Mouse (Mus musculus) kidney, adult 2 months (tissue): ENCODE data around the gene Haus3. TPM values are rescaled to one million over a fixed set of nuclear protein-coding genes. Genes with fewer than 3 reads are reported as not detected.

Experiments
- DNase-seq: peaks from one replicate; pipeline ENCODE4 v3.0.0; 2021
- H3K27ac ChIP-seq: fragments of 200-500 bp; 2 replicates; pipeline ENCODE4 v1.5.1; 2012; ENCODE audit warnings: low read depth, low read length, control low read depth, inconsistent platforms; ENCODE audit not compliant: insufficient read depth
- H3K27me3 ChIP-seq: fragments of 200-500 bp; replicated peaks from 2 replicates; pipeline ENCODE4 v1.6.1; 2012; ENCODE audit warnings: mild to moderate bottlenecking, moderate library complexity, low read length, inconsistent platforms; ENCODE audit not compliant: control insufficient read depth, insufficient read depth
- H3K36me3 ChIP-seq: fragments of 200-500 bp; 2 replicates; pipeline ENCODE4 v1.6.1; 2012; ENCODE audit warnings: mild to moderate bottlenecking, moderate library complexity, low read length, inconsistent platforms; ENCODE audit not compliant: control insufficient read depth, insufficient read depth
- H3K4me1 ChIP-seq: fragments of 200-500 bp; 2 replicates; pipeline ENCODE4 v1.6.1; 2011; ENCODE audit warnings: low read length; ENCODE audit not compliant: control insufficient read depth, insufficient read depth
- H3K4me3 ChIP-seq: fragments of 200-500 bp; 2 replicates; pipeline ENCODE4 v1.5.1; 2011; ENCODE audit warnings: mild to moderate bottlenecking, low read depth, low read length, control low read depth; ENCODE audit not compliant: insufficient read depth
- CTCF ChIP-seq: fragments of 200-500 bp; conservative IDR thresholded peaks from 2 replicates; pipeline ENCODE4 v1.5.1; 2011; ENCODE audit warnings: low read depth, mild to moderate bottlenecking, control low read depth, low read length, moderate library complexity, mixed read lengths; ENCODE audit not compliant: insufficient read depth, insufficient read length
- POLR2A ChIP-seq: fragments of 200-500 bp; IDR thresholded peaks from one replicate; pipeline ENCODE4 v1.6.1; 2011; ENCODE audit warnings: low read depth, low read length, control low read depth
- WGBS: fragments of 180-500 bp; shearing (Covaris S2); methylation state at CpG from one replicate; pipeline ENCODE4 v1.1.7; 2018; 5-methylcytosine and 5-hydroxymethylcytosine counted together
- polyA plus RNA-seq: library from polyadenylated mRNA; depleted of rRNA; stranded (reverse); fragments of >200 nt; gene quantifications from 2 replicates; pipeline ENCODE4 v1.2.3, GENCODE M21; 2012

Gene Haus3
- polyA plus RNA-seq, 1 experiment = 0.64 TPM

DNA sequence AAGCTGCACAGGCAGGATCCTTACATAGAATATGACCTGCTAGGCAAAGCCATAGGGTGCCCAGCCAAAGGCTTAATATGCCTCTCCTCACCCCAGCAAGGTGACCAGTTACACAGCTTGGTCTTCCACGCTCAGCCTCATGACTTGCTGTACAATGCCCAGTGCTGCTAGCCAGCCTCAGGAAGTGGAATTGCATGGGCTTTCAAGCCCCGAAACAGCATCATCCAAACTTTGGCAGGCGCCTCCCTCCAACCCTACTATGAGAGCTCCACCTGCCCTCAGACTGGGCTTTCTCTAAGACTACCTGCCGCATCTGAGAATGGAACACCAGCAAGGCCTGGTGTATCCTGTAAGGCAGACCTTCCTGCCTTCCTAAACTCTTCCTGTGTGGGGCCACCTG is 8.5 kb upstream of the Haus3 start:
- Histone ChIP-seq H3K36me3 (peaks cover 1% of the 10 kb centered on the region), H3K4me3 (no peak overlapping the region), H3K4me1 (peaks cover 7% of the 10 kb centered on the region), H3K27ac (no peak overlapping the region), H3K27me3 (no peaks in the 10 kb centered on the region)
- no peak for TF ChIP-seq POLR2A
- TF ChIP-seq CTCF = no peak
- WGBS = 95% methylated on average over 4 of the region's 4 CpGs
- DNase-seq = no peak

DNA sequence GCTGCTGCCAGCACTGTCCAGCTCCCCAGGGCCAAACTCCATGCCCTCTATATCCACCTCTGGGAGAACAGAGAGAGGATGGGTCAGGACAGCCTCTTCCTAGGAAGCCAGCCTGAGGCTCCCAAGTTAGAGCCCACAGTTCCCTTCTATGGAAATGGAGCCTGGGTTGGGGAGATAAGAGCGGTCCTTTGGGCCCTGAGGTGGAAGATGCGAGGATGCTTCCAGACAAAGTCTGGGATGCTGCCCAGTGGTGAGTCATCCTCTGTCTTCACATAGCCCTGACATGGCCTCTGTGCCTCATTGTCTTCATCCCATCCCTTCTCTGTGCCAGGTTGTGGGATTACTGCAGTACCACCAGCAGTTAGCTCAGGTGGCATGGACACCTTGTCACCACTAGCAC is 7.8 kb upstream of the Haus3 start:
- Histone ChIP-seq H3K4me1 (peaks cover under 1% of the 10 kb centered on the region; the same call in 1 of the 2 replicates), H3K27ac (no peak overlapping the region), H3K27me3 (no peaks in the 10 kb centered on the region), H3K4me3 (no peak overlapping the region), H3K36me3 (peaks cover 1% of the 10 kb centered on the region)
- WGBS = 69% methylated on average over 2 of the region's 2 CpGs
- TF ChIP-seq POLR2A (no peak), CTCF (no peak)
- DNase-seq = no peak

DNA sequence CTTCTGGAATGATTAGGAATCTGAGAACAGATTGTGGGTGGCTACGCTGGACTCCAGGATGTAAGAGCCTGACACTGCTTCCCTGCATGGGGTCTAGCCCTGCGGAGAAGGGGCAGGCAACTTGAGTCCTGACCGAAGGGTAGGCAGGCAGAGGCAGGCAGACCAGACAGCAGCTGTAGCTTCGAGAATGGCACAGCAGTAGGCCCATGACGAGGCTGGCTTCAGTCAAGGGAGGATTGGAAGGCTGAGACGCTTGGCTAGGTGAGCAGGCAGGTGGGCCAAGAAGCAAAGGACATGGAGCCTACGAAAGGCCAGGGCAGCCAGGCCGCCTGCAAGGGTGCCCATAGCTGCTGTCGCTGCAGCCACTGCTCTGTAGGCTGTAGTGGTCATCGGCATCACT is 7.4 kb upstream of the Haus3 start:
- 90% methylated on average over 10 of the region's 10 CpGs for WGBS
- Histone ChIP-seq H3K36me3 (peaks cover 1% of the 10 kb centered on the region), H3K4me1 (no peaks in the 10 kb centered on the region), H3K27me3 (no peaks in the 10 kb centered on the region), H3K27ac (no peak overlapping the region), H3K4me3 (no peak overlapping the region)
- TF ChIP-seq POLR2A (no peak), CTCF (no peak)
- DNase-seq = no peak

DNA sequence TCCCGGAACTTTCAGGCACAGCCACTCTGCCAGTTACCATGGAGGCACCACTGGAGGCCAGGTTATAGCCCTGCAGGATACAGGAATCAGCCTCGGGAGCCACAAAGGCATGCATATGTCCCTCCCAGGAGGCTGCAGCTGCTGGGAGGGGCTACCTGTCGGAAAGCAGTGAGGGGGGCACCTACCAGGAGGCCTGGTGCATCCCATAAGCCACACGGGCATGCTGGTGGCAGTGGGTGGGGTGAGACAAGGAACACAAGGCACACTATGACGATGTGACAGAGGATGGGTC is 6.0 kb upstream of the Haus3 start:
- 59% methylated on average over 5 of the region's 5 CpGs for WGBS
- no peaks in the 10 kb centered on the region for H3K27me3 ChIP-seq
- no peak for DNase-seq
- H3K4me1 ChIP-seq = no peaks in the 10 kb centered on the region
- TF ChIP-seq CTCF (no peak), POLR2A (no peak)
- H3K4me3 ChIP-seq = no peak overlapping the region
- no peak overlapping the region for H3K27ac ChIP-seq
- peaks cover 1% of the 10 kb centered on the region for H3K36me3 ChIP-seq

DNA sequence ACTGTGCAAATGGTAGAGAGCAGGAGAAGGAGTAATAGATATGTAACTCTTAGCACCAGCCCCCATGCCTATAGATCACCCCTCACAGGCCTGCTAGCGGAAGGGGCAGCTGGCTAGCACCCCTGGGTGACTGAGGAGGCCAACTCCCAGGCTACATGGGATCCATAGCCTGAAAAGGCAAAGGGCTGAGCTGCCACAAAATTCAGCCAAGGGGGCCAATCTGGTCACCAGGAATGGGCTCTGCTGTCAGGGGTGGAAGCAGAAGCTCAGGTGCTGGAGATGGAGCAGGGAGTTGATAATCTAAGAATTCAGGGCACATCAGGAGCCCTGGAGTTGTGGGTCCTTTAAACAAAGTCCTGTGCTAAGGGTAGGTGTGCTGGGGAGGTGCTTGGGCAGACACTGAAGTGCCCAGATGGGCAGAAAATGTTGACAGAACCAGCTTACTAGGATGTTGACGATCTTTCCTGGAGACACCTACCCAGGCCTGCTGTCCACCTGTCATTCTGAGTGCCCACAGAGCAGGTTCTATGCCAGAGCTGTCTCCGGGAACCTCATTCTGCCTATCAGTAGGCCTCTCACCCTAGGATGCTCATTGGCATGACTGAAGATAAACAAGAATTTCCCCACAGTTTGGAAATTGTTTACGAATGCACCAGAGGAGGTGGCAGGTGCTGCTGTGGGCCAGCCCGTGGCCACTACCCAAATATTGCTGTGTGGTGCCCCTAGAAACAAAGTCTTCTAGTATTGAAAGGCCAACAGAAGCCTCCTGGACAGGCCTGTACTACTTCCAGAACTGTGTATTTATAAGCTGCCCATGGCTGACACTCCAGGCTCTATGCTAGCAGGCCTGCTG is 5.4 kb upstream of the Haus3 start:
- DNase-seq = no peak
- H3K27ac ChIP-seq = no peak overlapping the region
- H3K27me3 ChIP-seq = no peaks in the 10 kb centered on the region
- no peak overlapping the region for H3K4me3 ChIP-seq
- peaks cover 1% of the 10 kb centered on the region for H3K36me3 ChIP-seq
- 78% methylated on average over 5 of the region's 5 CpGs for WGBS
- no peak for TF ChIP-seq POLR2A
- TF ChIP-seq CTCF = no peak
- H3K4me1 ChIP-seq = no peaks in the 10 kb centered on the region

DNA sequence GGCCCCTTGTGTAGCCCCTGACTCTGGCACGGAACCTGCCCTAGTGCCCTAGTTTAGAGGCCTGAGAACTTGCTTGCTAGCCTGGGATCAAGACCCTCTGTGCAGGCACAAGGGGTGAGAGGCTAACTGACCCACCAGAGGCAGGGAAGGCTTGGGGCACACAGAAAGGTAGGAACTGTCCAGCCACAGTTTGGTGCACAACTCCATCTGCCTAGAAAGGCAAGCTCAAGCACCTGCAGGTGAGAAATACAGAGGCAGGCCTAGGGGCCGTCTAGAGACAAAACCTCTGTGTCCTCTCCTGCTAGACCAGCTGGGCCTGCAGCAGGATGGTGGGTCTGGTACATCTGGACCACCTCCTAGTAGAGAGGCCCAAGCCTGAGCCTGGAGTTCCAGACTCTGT is 4.7 kb upstream of the Haus3 start:
- no peak overlapping the region for H3K4me3 ChIP-seq
- TF ChIP-seq CTCF (no peak), POLR2A (no peak)
- WGBS = 85% methylated on average over 2 of the region's 2 CpGs
- H3K36me3 ChIP-seq = peaks cover 1% of the 10 kb centered on the region
- DNase-seq = no peak
- H3K27ac ChIP-seq = no peak overlapping the region
- H3K27me3 ChIP-seq = no peaks in the 10 kb centered on the region
- H3K4me1 ChIP-seq = no peaks in the 10 kb centered on the region

DNA sequence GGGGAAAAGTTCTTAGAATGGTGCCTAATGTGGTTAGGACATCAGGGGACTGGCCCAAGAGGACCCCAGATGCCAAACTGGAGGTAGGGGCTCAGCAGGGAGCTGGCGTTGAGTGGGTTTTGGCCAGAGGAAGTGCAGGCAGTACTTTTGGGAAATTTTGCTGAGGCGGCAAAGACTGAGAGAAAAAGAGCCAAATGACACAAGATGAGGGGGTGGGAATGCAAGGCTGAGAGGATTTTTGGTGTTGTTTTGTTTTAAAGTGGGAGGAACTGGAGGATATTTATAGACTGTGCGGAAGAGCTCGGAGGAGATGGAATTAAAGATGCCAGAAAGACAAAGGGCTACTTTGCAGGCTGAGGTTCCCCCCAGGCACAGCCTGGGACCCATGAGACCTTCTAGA is 1.4 kb upstream of the Haus3 start:
- H3K27ac ChIP-seq = peak overlapping the region; percentile 88
- no peaks in the 10 kb centered on the region for H3K27me3 ChIP-seq
- no peaks in the 10 kb centered on the region for H3K4me1 ChIP-seq
- TF ChIP-seq CTCF (no peak), POLR2A (no peak)
- H3K36me3 ChIP-seq = no peaks in the 10 kb centered on the region; the same call in 1 of the 2 replicates
- H3K4me3 ChIP-seq = no peak overlapping the region
- peak; percentile 61 for DNase-seq
- WGBS = 59% methylated on average over 4 of the region's 4 CpGs

DNA sequence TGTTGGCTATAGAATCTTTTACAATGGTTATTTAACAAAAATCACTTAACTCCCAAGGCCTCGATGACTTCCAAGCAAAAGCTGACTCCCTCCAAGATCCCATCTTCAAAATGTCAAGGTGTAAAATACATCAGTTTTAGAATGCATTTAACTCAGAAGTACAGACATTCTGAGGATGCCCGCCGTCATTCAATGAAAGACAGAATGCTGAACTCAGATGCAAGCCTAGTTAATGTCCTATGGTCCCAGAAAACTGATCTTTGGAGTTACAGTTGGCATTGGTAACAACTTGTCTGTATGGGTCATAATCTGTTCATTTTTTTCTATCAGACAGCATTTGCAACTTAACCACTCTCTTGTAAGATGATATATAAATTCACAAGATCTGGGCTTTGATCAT is 627 bp upstream of the Haus3 start:
- TF ChIP-seq POLR2A = no peak
- TF ChIP-seq CTCF = no peak
- Histone ChIP-seq H3K4me1 (no peaks in the 10 kb centered on the region), H3K27ac (peak overlapping the region; percentile 61), H3K27me3 (no peaks in the 10 kb centered on the region), H3K4me3 (peak overlapping the region; percentile 38; the same call in 1 of the 2 replicates), H3K36me3 (no peaks in the 10 kb centered on the region; the same call in 1 of the 2 replicates)
- 74% methylated on average over 3 of the region's 3 CpGs for WGBS
- DNase-seq = no peak
